Mouse (Mus musculus): ENCODE measurements around the gene Cldn15.

GRCm38 (mm10) chr5:136988420-136988819, 22.0 kb downstream of the Cldn15 start:
- TF ChIP-seq CTCF (IDR thresholded peaks at IDR 0.05; ENCODE audit: low read depth), result no peak
- TF ChIP-seq EP300 (IDR thresholded peaks at IDR 0.05; ENCODE audit: low read depth), result no peak

Data from liver, postnatal 0 days (tissue).